Mouse (Mus musculus) layer of hippocampus, postnatal 10 days (tissue): ENCODE data around the gene Dck. TPM values are rescaled to one million over a fixed set of nuclear protein-coding genes. Genes with fewer than 3 reads are reported as not detected.
"Not testable (repeated sequence)": the region's sequence is repeated elsewhere in the genome, so short reads cannot be mapped to it uniquely, and the experiment has no call there.

Experiments
- DNase-seq, 2 experiments: peaks; one replicate each; pipeline ENCODE4 v3.0.0; 2021; ENCODE audit warnings: low spot score in 2 of 2
- long read RNA-seq: library from polyadenylated mRNA; stranded (forward); transcript quantifications from one replicate; pipeline ENCODE4 v2.0.0, GENCODE M21; 2023
- total RNA-seq, 2 experiments: library from RNA; stranded (reverse); gene quantifications; 2 replicates each; pipeline ENCODE4 v1.2.3; 2021

The Dck gene
- 10 to 100 TPM; 16.7 to 16.8 TPM for total RNA-seq
- long read RNA-seq, transcript Dck-201 (7 exons, 3,078 nt) = major isoform, 11 of 12 reads
- long read RNA-seq, partial matches to known transcripts = 0 of 12 reads
- long read RNA-seq, other reads (novel, unspliced or antisense) = 1 of 12 reads

DNA sequence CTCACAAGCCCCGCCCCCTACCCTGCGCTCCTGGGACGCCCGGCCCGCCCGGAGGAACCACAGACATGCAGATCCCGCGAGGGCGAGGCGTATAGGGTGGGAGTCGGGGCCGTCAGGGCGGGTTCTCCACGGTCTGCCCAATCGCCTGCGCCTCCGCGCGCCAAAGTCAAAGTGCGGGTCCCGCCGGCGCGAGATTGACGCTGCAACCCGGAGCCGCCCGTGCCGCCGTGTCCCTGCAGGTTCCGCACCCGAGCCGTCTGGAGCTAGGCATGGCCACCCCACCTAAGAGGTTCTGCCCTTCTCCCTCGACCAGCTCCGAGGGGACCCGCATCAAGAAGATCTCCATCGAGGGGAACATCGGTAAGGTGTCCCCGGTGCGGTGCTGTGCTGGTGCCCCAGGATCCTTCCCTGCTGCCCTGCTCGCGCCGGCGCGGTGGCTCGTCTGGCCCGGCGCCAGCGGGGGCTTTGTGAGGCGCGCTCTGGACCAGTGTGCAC is at the start of gene Dck:
TSS of gene Dck (plus strand) at position 10 of the 495 bp plus-strand sequence.
- peak; percentile 96 to 98 for DNase-seq

- no peak for DNase-seq
Measured at GRCm38 (mm10) chr5:88716983-88717382, 47.8 kb upstream of the Dck start.

- peak; percentile 97 to 99 for DNase-seq
Measured at GRCm38 (mm10) chr5:88720116-88721002, 44.4 kb upstream of the Dck start, which contains the start of gene Mob1b. Gene Mob1b (plus strand): TSS chr5:88720855.

DNA sequence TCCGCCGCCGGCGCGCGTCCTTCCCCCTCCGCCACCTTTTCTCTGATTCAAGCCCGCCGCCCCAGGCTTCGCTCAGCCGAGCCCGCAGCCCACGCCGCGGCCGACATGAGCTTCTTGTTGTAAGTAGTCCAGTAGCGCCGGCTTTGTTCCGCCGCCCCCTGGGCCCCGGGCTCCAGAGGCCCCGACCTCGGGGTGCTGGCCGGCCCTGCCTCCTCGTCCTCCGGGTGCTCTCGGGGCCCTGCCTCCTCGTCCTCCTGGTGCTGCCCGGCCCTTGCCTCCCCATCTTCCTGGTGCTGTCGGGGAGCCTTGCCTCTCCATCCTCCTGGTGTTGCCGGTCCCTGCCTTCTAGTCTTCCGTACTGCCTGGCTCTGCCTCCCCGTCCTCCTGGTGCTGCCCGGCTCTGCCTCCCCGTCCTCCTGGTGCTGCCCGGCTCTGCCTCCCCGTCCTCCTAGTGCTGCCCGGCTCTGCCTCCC is 43.8 kb upstream of the Dck start:
- DNase-seq = no peak

DNA sequence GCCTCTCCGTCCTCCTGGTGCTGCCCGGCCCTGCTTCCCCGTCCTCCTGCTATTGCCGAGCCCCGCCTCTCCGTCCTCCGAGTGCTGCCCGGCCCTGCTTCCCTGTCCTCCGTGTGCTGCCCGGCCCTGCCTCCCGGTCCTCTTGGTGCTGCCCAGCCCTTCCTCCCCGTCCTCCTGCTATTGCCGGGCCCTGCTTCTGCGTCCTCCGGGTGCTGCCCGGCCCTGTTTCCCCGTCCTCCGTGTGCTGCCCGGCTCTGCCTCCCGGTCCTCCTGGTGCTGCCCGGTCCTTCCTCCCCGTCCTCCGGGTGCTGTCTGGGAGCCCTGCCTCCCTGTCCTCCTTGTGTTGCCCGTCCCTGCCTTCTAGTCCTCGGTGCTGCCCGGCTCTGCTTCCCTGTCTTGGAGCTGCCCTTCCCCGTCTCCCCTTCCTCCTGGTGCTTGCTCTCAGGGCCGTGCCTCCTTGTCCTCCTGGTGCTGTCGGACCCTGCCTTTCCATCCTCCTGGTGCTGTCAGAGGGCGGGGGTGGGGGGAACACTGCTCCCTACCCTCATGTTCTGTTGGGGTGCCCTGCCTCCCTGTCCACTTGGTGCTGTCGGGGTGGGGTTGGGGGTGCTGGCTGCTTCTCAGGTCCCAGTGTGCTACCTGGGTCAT is 43.1 kb upstream of the Dck start:
- DNase-seq = peak; percentile 34 to 41

DNA sequence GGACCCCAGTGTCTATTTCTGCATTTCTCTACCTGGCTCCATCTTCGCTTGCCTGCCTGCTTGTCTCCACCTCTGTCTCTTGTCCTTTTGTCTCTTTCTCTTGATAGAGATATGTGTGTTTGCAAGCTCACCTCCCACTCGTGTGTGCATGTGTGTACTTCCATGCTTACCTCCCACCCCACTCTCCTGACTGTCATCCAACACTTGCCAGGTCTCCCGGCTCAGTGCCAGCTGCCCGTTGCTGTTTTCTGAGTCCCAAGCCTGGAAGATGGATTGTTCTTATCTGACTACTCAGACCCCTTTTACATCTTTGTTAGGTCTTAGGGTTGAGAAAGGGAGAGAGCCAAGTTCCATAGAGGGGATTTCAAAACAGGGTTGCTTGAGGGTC is 42.6 kb upstream of the Dck start:
- peak; percentile 28 to 32 for DNase-seq

GRCm38 (mm10) chr5:88724030-88724429 is 40.8 kb upstream of the Dck start:
- DNase-seq = no peak

DNA sequence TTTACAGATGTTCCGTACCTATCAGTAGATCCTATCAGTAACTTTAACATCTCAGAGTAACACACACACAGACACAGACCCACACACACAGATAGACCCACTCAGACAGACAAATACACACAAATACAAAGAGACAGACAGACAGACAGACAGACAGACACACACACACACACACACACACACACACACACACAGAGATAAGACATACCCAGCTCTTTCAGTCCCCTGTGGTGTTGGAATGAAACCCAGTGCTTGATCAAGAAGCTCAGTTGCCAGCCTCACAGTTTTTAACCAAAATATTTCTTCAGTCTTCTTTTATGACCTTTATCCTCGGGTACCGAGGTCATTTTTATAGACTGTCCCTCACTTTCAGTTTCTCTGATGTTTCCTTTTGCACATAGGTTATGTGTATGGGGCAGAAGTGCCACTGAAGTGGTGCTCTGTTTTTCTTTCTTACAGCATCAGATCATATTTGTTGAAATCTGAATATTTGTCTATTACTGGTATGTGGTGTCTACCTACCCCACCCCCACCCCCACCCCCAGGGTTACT is 37.1 kb upstream of the Dck start:
- DNase-seq = no peak

- DNase-seq = peak in 1 of 2 experiments; percentile 8
Measured at GRCm38 (mm10) chr5:88734786-88735185, 30.0 kb upstream of the Dck start.

DNA sequence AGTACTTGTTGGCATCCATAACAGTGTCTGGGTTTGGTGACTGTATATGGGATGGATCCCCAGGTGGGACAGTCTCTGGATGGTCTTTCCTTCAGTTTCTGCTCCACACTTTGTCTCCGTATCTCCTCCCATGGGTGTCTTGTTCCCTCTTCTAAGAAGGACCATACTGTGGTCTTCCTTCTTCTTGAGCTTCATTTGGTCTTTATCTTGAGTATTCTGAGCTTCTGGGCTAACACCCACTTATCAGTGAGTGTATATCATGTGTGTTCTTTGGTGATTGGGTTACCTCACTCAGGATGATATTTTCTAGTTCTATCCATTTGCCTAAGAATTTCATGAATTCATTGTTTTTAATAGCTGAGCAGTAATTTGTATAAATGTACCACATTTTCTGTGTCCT is 23.7 kb upstream of the Dck start:
- not testable (repeated sequence) for DNase-seq

DNA sequence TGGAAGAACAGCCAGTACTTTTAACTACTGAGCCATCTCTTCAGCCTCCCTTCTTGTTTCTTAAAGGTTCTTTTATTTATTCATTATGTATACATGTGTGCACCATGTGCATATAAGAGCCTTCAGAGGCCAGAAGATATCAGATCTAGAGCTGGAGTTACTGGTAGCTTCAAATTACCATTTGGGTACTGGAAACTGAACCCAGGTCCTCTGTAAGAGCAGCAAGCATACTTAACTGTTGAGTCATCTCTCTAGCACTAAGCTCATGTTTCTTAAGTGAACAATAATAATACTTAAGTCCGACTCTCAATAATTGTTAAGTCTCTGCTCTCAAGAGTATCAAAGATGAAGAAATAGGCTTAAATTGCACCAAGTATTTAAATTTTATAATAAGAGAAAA is 17.0 kb upstream of the Dck start:
- DNase-seq = no peak

GRCm38 (mm10) chr5:88753199-88753598 is 11.6 kb upstream of the Dck start:
- no peak for DNase-seq

GRCm38 (mm10) chr5:88762611-88763010 is 2.2 kb upstream of the Dck start:
- DNase-seq = no peak

DNA sequence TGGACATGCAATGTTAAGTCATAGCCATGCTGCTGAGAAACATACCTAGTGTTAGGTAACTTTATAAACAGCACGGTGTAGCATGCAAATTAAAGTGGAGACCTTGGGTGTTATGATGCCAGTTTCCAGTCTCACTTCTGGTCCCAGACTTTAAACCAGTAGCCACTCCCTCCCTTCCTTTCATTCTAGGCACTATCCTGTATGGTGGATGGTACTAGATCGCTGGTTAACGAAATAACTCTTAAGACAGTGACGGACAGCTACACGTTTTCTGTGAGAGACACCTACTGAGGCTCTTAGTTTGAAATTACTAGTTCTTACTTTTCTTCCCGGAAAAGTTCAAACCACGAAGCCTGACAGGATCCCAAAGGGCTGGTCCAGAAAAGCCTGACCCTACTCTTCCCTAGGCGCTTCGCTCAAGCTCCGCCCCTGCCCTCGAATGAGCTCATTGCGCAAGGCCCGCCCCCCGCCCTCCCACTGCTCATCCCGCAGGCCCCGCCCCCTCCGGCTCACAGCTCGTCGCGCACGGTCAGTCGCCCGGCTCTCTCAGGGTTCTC is 288 bp upstream of the Dck start:
- no peak for DNase-seq

DNA sequence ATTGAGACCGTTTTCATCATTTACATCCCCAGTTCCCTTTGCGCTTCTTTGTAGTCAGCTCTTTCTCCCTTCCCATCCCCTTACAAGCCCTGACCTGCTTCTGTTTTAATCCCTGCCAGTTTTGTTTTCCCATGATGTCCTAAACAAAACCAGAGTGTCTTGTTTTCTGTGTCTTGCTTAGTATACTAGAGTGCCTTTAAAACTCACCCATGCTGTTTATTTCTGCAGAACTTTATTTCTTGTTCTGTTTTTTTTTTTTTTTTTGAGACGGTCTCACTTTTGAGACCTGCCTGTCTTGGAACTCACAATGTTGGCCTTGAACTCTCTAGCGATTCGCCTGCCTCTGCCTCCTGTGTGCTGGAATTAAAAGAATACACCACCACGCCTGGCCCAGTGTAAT is 791 bp downstream of the Dck start:
- DNase-seq = no peak

DNA sequence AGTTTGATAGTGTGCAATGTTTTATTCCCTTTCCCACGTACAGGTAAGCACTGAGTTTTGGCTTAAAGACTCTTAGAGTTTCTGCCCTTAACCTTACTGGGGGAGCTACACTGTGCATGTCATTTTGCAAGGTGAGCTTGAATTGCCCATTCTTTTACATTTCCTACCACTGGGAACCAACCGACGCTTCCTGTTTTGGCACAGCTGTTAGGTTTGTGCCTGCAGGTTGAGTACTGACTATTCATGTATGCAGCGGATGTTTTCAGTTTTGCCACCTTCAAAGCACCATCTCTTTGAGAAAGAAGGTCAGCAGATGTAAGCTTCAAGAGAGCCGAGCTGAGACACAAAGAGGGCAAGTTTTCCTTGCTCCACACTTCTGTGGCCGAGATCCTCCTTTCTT is 1.3 kb downstream of the Dck start:
- no peak for DNase-seq

- no peak for DNase-seq
Measured at GRCm38 (mm10) chr5:88766863-88767262, 2.1 kb downstream of the Dck start.

- no peak for DNase-seq
Measured at GRCm38 (mm10) chr5:88768201-88768600, 3.4 kb downstream of the Dck start.

GRCm38 (mm10) chr5:88782072-88782765 is 17.4 kb downstream of the Dck start:
- DNase-seq = no peak

- no peak for DNase-seq
Measured at GRCm38 (mm10) chr5:88785059-88785458, 20.3 kb downstream of the Dck start.

GRCm38 (mm10) chr5:88790675-88791074 is 25.9 kb downstream of the Dck start:
- DNase-seq = no peak
